In the genomic region with DNA sequence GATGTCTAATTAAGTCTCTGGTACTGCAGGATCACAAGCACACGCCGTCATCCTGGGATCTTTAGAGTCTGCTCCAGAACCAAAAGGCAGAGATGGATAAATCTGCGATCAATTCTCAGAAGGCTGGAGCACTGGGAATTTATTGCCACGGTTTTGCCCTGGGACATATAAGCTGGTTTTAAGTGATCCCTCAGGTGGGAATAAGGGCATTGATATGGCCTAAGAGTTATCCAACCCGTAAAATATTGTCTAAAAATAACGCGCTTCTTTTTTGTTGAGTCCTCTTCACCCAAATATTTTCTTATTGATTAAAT, we compare ENCODE assay signal across 14 mouse cellular contexts.
DNase-seq lines count a peak whose midpoint lies in the region; ATAC-seq lines count a peak whose summit lies in the region.
"Had no signal": no experiment of that assay in that cellular context is flagged by ENCODE, and none has a peak within 500 bp of the region (broad histone marks: within the 10 kb centered on the region; RNA-seq: fewer than 3 reads in every experiment).

No protein-coding gene starts in this region.

- no peaks in the 10 kb centered on the region for H3K27me3 ChIP-seq in heart, embryonic 14.5 days (ENCODE audit: control insufficient read depth, insufficient read depth, low read length)
- H3K27me3 ChIP-seq in midbrain, embryonic 12.5 days: no peaks in the 10 kb centered on the region
- H3K27me3 ChIP-seq in midbrain, embryonic 10.5 days (ENCODE audit: low read depth, poor library complexity, severe bottlenecking): no peaks in the 10 kb centered on the region
- no peaks in the 10 kb centered on the region for H3K27me3 ChIP-seq in hindbrain, embryonic 15.5 days
- H3K27me3 ChIP-seq in neural tube, embryonic 12.5 days (replicated peaks): no peaks in the 10 kb centered on the region
- H3K27me3 ChIP-seq: Patski had no signal

- 69% methylated on average over 7 of the region's 7 CpGs for WGBS in heart, embryonic 14.5 days
- 63% methylated on average over 7 of the region's 7 CpGs for WGBS in midbrain, embryonic 12.5 days
- 83% methylated on average over 7 of the region's 7 CpGs for WGBS in midbrain, embryonic 10.5 days
- WGBS in hindbrain, embryonic 15.5 days: 50% methylated on average over 7 of the region's 7 CpGs
- WGBS in neural tube, embryonic 12.5 days: 58% methylated on average over 7 of the region's 7 CpGs

- H3K4me1 ChIP-seq in heart, embryonic 14.5 days (ENCODE audit: control insufficient read depth in 2 of 2, insufficient read depth in 2 of 2, low read length in 2 of 2): no peaks in the 10 kb centered on the region
- peaks cover 25% of the 10 kb centered on the region for H3K4me1 ChIP-seq in midbrain, embryonic 12.5 days
- peaks cover 34% of the 10 kb centered on the region for H3K4me1 ChIP-seq in midbrain, embryonic 10.5 days
- H3K4me1 ChIP-seq in hindbrain, embryonic 15.5 days (replicated peaks): peaks cover 37% of the 10 kb centered on the region
- peaks cover 20% of the 10 kb centered on the region for H3K4me1 ChIP-seq in neural tube, embryonic 12.5 days

- H3K27ac ChIP-seq in heart, embryonic 14.5 days (replicated peaks in 1 of 2; ENCODE audit: control insufficient read depth in 1 of 2, insufficient read depth in 1 of 2, low read depth in 2 of 2, low read length in 2 of 2): no peak overlapping the region
- H3K27ac ChIP-seq in midbrain, embryonic 12.5 days (replicated peaks): peak overlapping the region; percentile 39
- no peak overlapping the region for H3K27ac ChIP-seq in midbrain, embryonic 10.5 days (replicated peaks)
- H3K27ac ChIP-seq in hindbrain, embryonic 15.5 days (replicated peaks): peak overlapping the region; percentile 68
- no peak overlapping the region for H3K27ac ChIP-seq in neural tube, embryonic 12.5 days

- H3K36me3 ChIP-seq in heart, embryonic 14.5 days (ENCODE audit: control insufficient read depth, insufficient read depth, low read length): no peaks in the 10 kb centered on the region
- no peaks in the 10 kb centered on the region for H3K36me3 ChIP-seq in midbrain, embryonic 12.5 days
- no peaks in the 10 kb centered on the region for H3K36me3 ChIP-seq in midbrain, embryonic 10.5 days
- no peaks in the 10 kb centered on the region for H3K36me3 ChIP-seq in hindbrain, embryonic 15.5 days
- H3K36me3 ChIP-seq in neural tube, embryonic 12.5 days: no peaks in the 10 kb centered on the region

- no peaks in the 10 kb centered on the region for H3K9me3 ChIP-seq in heart, embryonic 14.5 days (ENCODE audit: control insufficient read depth, low read length)
- H3K9me3 ChIP-seq in midbrain, embryonic 12.5 days: no peaks in the 10 kb centered on the region
- H3K9me3 ChIP-seq in midbrain, embryonic 10.5 days (replicated peaks): no peaks in the 10 kb centered on the region
- no peaks in the 10 kb centered on the region for H3K9me3 ChIP-seq in hindbrain, embryonic 15.5 days
- H3K9me3 ChIP-seq in neural tube, embryonic 12.5 days: no peaks in the 10 kb centered on the region

- H3K4me2 ChIP-seq in heart, embryonic 14.5 days (ENCODE audit: low read length): peak overlapping the region; percentile 51
- peak overlapping the region; percentile 31 for H3K4me2 ChIP-seq in midbrain, embryonic 12.5 days (replicated peaks)
- peak overlapping the region; percentile 38 for H3K4me2 ChIP-seq in hindbrain, embryonic 15.5 days
- H3K4me2 ChIP-seq in neural tube, embryonic 12.5 days (replicated peaks): peak overlapping the region; percentile 38

- no peak overlapping the region for H3K4me3 ChIP-seq in heart, embryonic 14.5 days (ENCODE audit: control insufficient read depth in 1 of 2, insufficient read depth in 1 of 2, low read depth in 1 of 2, low read length in 2 of 2)
- no peak overlapping the region for H3K4me3 ChIP-seq in midbrain, embryonic 12.5 days
- H3K4me3 ChIP-seq in midbrain, embryonic 10.5 days: no peak overlapping the region
- H3K4me3 ChIP-seq in hindbrain, embryonic 15.5 days: no peak overlapping the region
- no peak overlapping the region for H3K4me3 ChIP-seq in neural tube, embryonic 12.5 days

- H3K9ac ChIP-seq in heart, embryonic 14.5 days (ENCODE audit: low read length): no peak overlapping the region
- no peak overlapping the region for H3K9ac ChIP-seq in midbrain, embryonic 12.5 days (replicated peaks)
- H3K9ac ChIP-seq in hindbrain, embryonic 15.5 days: no peak overlapping the region
- H3K9ac ChIP-seq in neural tube, embryonic 12.5 days: no peak overlapping the region

- ATAC-seq in heart, embryonic 14.5 days (ENCODE audit: insufficient number of reproducible peaks, insufficient read depth, low FRiP score, low read depth): no peak
- no peak for ATAC-seq in midbrain, embryonic 12.5 days (ENCODE audit: low FRiP score, low read depth)
- ATAC-seq in hindbrain, embryonic 15.5 days (ENCODE audit: low FRiP score, low read depth): no peak; the same call in 1 of the 2 replicates
- 0 out of 2 replicates have a peak, but pooled peaks have one; percentile 3 for ATAC-seq in neural tube, embryonic 12.5 days (ENCODE audit: low FRiP score, low read depth)
- ATAC-seq: Patski had no signal

- DNase-seq in heart, adult 9 months (ENCODE audit: low spot score in 2 of 2): no peak
- no peak for DNase-seq in midbrain, embryonic 10.5 days (ENCODE audit: low spot score)
- no peak for DNase-seq in lung, adult 18-20 months
- DNase-seq in adrenal gland, adult 18-20 months (ENCODE audit: low spot score in 2 of 2): no peak
- DNase-seq: adrenal gland, postnatal 10 days; gastrocnemius, postnatal 10 days; kidney, adult 8-10 months; lung, postnatal 10 days; spleen, adult 18-20 months had no signal

Comparison
In these comparisons a context has a peak if more than half of its experiments do, and no peak if none do; other contexts are left out.
1. H3K27ac ChIP-seq: peak in midbrain, embryonic 12.5 days (single experiment) and hindbrain, embryonic 15.5 days (single experiment); none in heart, embryonic 14.5 days (0 of 2), midbrain, embryonic 10.5 days (single experiment) and neural tube, embryonic 12.5 days (single experiment).
2. Peak in every context shown above with its lines, with median percentiles within 50 percentile points of each other: H3K4me2 ChIP-seq.